Mouse (Mus musculus): ENCODE data around the gene Tmed2. TPM values are rescaled to one million over a fixed set of nuclear protein-coding genes. Genes with fewer than 3 reads are reported as not detected.

Tmed2 gene
- polyA plus RNA-seq, 1 experiment: 281 TPM

- Histone ChIP-seq H3K9ac (ENCODE audit: low read depth, poor library complexity, severe bottlenecking) (peak overlapping the region; percentile 78; the same call in 1 of the 2 replicates), H3K9me3 (replicated peaks; ENCODE audit: control insufficient read depth, insufficient read depth, low read length, poor library complexity, severe bottlenecking) (no peaks in the 10 kb centered on the region), H3K36me3 (ENCODE audit: control insufficient read depth, insufficient read depth, low read length, poor library complexity, severe bottlenecking) (no peaks in the 10 kb centered on the region; the same call in 1 of the 2 replicates), H3K4me3 (ENCODE audit: low read depth, low read length) (peak overlapping the region; percentile 71), H3K27me3 (ENCODE audit: control insufficient read depth, insufficient read depth, low read length, poor library complexity, severe bottlenecking) (no peaks in the 10 kb centered on the region), H3K27ac (ENCODE audit: insufficient read depth, low read length) (no peak overlapping the region), H3K4me1 (ENCODE audit: control insufficient read depth, insufficient read depth, low read length) (no peaks in the 10 kb centered on the region)
- TF ChIP-seq POLR2A (IDR thresholded peaks at IDR 0.05; ENCODE audit: insufficient read depth, low read length) (no peak), EP300 (IDR thresholded peaks at IDR 0.05; ENCODE audit: insufficient read depth, low read depth, low read length) (0 out of 2 replicates have a peak, but pooled peaks have one; percentile 26)
These were observed 11.3 kb upstream of the Tmed2 start for GRCm38 (mm10) chr5:124529191-124529651.

- Histone ChIP-seq H3K9ac (ENCODE audit: low read depth, poor library complexity, severe bottlenecking) (0 out of 2 replicates have a peak overlapping the region, but pooled peaks have one; percentile 78), H3K9me3 (replicated peaks; ENCODE audit: control insufficient read depth, insufficient read depth, low read length, poor library complexity, severe bottlenecking) (no peaks in the 10 kb centered on the region), H3K4me3 (ENCODE audit: low read depth, low read length) (peak overlapping the region; percentile 71), H3K27ac (ENCODE audit: insufficient read depth, low read length) (no peak overlapping the region), H3K36me3 (ENCODE audit: control insufficient read depth, insufficient read depth, low read length, poor library complexity, severe bottlenecking) (no peaks in the 10 kb centered on the region; the same call in 1 of the 2 replicates), H3K27me3 (ENCODE audit: control insufficient read depth, insufficient read depth, low read length, poor library complexity, severe bottlenecking) (no peaks in the 10 kb centered on the region), H3K4me1 (ENCODE audit: control insufficient read depth, insufficient read depth, low read length) (no peaks in the 10 kb centered on the region)
- TF ChIP-seq POLR2A (IDR thresholded peaks at IDR 0.05; ENCODE audit: insufficient read depth, low read length) (no peak), EP300 (IDR thresholded peaks at IDR 0.05; ENCODE audit: insufficient read depth, low read depth, low read length) (no peak), CTCF (IDR thresholded peaks at IDR 0.05; ENCODE audit: low read depth, low read length) (no peak)
These were observed 10.8 kb upstream of the Tmed2 start for GRCm38 (mm10) chr5:124529697-124530096.

- peak within 1 kb of the TSS; percentile 59 for H3K27ac ChIP-seq (ENCODE audit: insufficient read depth, low read length)
- H3K9me3 ChIP-seq (replicated peaks; ENCODE audit: control insufficient read depth, insufficient read depth, low read length, poor library complexity, severe bottlenecking): no peaks in the 10 kb centered on the region
- no peak for TF ChIP-seq POLR2A (IDR thresholded peaks at IDR 0.05; ENCODE audit: insufficient read depth, low read length)
- TF ChIP-seq EP300 (IDR thresholded peaks at IDR 0.05; ENCODE audit: insufficient read depth, low read depth, low read length): 0 out of 2 replicates have a peak, but pooled peaks have one; percentile 9
- no peaks in the 10 kb centered on the region for H3K4me1 ChIP-seq (ENCODE audit: control insufficient read depth, insufficient read depth, low read length)
- peak within 1 kb of the TSS; percentile 71 for H3K4me3 ChIP-seq (ENCODE audit: low read depth, low read length)
- H3K36me3 ChIP-seq (ENCODE audit: control insufficient read depth, insufficient read depth, low read length, poor library complexity, severe bottlenecking): no peaks in the 10 kb centered on the region; the same call in 1 of the 2 replicates
- peak within 1 kb of the TSS; percentile 78 for H3K9ac ChIP-seq (ENCODE audit: low read depth, poor library complexity, severe bottlenecking)
- H3K27me3 ChIP-seq (ENCODE audit: control insufficient read depth, insufficient read depth, low read length, poor library complexity, severe bottlenecking): no peaks in the 10 kb centered on the region
These were observed 9.6 kb upstream of the Tmed2 start, which contains the start of gene Rilpl1 for GRCm38 (mm10) chr5:124530655-124531582. Gene Rilpl1 (minus strand): TSS chr5:124531391.

- Histone ChIP-seq H3K9me3 (replicated peaks; ENCODE audit: control insufficient read depth, insufficient read depth, low read length, poor library complexity, severe bottlenecking) (no peaks in the 10 kb centered on the region), H3K4me3 (ENCODE audit: low read depth, low read length) (peak overlapping the region; percentile 71), H3K27me3 (ENCODE audit: control insufficient read depth, insufficient read depth, low read length, poor library complexity, severe bottlenecking) (no peaks in the 10 kb centered on the region), H3K9ac (ENCODE audit: low read depth, poor library complexity, severe bottlenecking) (peak overlapping the region; percentile 78), H3K4me1 (ENCODE audit: control insufficient read depth, insufficient read depth, low read length) (no peaks in the 10 kb centered on the region), H3K27ac (ENCODE audit: insufficient read depth, low read length) (peak overlapping the region; percentile 59), H3K36me3 (ENCODE audit: control insufficient read depth, insufficient read depth, low read length, poor library complexity, severe bottlenecking) (no peaks in the 10 kb centered on the region; the same call in 1 of the 2 replicates)
- TF ChIP-seq EP300 (IDR thresholded peaks at IDR 0.05; ENCODE audit: insufficient read depth, low read depth, low read length) (no peak), POLR2A (IDR thresholded peaks at IDR 0.05; ENCODE audit: insufficient read depth, low read length) (peak; percentile 56)
These were observed 8.9 kb upstream of the Tmed2 start for GRCm38 (mm10) chr5:124531583-124531930.

- H3K36me3 ChIP-seq (ENCODE audit: control insufficient read depth, insufficient read depth, low read length, poor library complexity, severe bottlenecking): no peaks in the 10 kb centered on the region
- H3K9me3 ChIP-seq (replicated peaks; ENCODE audit: control insufficient read depth, insufficient read depth, low read length, poor library complexity, severe bottlenecking): no peaks in the 10 kb centered on the region
- no peaks in the 10 kb centered on the region for H3K27me3 ChIP-seq (ENCODE audit: control insufficient read depth, insufficient read depth, low read length, poor library complexity, severe bottlenecking)
- no peaks in the 10 kb centered on the region for H3K4me1 ChIP-seq (ENCODE audit: control insufficient read depth, insufficient read depth, low read length)
- H3K4me3 ChIP-seq (ENCODE audit: low read depth, low read length): no peak overlapping the region
- H3K9ac ChIP-seq (ENCODE audit: low read depth, poor library complexity, severe bottlenecking): no peak overlapping the region; the same call in 1 of the 2 replicates
- no peak overlapping the region for H3K27ac ChIP-seq (ENCODE audit: insufficient read depth, low read length)
- TF ChIP-seq EP300 (IDR thresholded peaks at IDR 0.05; ENCODE audit: insufficient read depth, low read depth, low read length) (no peak), POLR2A (IDR thresholded peaks at IDR 0.05; ENCODE audit: insufficient read depth, low read length) (no peak), CTCF (IDR thresholded peaks at IDR 0.05; ENCODE audit: low read depth, low read length) (no peak)
These were observed 8.0 kb upstream of the Tmed2 start for GRCm38 (mm10) chr5:124532451-124532850.

GRCm38 (mm10) chr5:124535016-124535415, 5.5 kb upstream of the Tmed2 start:
- no peak overlapping the region for H3K9ac ChIP-seq (ENCODE audit: low read depth, poor library complexity, severe bottlenecking)
- no peaks in the 10 kb centered on the region for H3K27me3 ChIP-seq (ENCODE audit: control insufficient read depth, insufficient read depth, low read length, poor library complexity, severe bottlenecking)
- no peaks in the 10 kb centered on the region for H3K36me3 ChIP-seq (ENCODE audit: control insufficient read depth, insufficient read depth, low read length, poor library complexity, severe bottlenecking)
- TF ChIP-seq CTCF (IDR thresholded peaks at IDR 0.05; ENCODE audit: low read depth, low read length) (no peak), POLR2A (IDR thresholded peaks at IDR 0.05; ENCODE audit: insufficient read depth, low read length) (no peak), EP300 (IDR thresholded peaks at IDR 0.05; ENCODE audit: insufficient read depth, low read depth, low read length) (no peak)
- no peaks in the 10 kb centered on the region for H3K4me1 ChIP-seq (ENCODE audit: control insufficient read depth, insufficient read depth, low read length)
- H3K4me3 ChIP-seq (ENCODE audit: low read depth, low read length): no peak overlapping the region
- H3K9me3 ChIP-seq (replicated peaks; ENCODE audit: control insufficient read depth, insufficient read depth, low read length, poor library complexity, severe bottlenecking): no peaks in the 10 kb centered on the region
- H3K27ac ChIP-seq (ENCODE audit: insufficient read depth, low read length): no peak overlapping the region

Measured in ES-Bruce4 (cell line).